Mouse (Mus musculus) stomach, embryonic 16.5 days (tissue): Measurements from ENCODE around the gene Cks1b. TPM values are rescaled to one million over a fixed set of nuclear protein-coding genes. Genes with fewer than 3 reads are reported as not detected.
A peak's percentile ranks its signal among the peaks of the same experiment; 100 is the strongest.

ENCODE experiments used
- ATAC-seq: fragments of 200-750 bp; cut with Nextera tagmentation; 2 replicates; pipeline ENCODE4 v1.8.0; 2017; ENCODE audit warnings: moderate number of reproducible peaks, moderate TSS enrichment; ENCODE audit not compliant: insufficient read depth, low FRiP score
- H3K27ac ChIP-seq: fragments of 300-500 bp; sonication (generic); 2 replicates; pipeline ENCODE4 v1.5.1; 2014; ENCODE audit warnings: low read length
- H3K27me3 ChIP-seq: fragments of 300-500 bp; sonication (generic); 2 replicates; pipeline ENCODE4 v1.6.1; 2014; ENCODE audit warnings: low read length, control low read depth, mixed read lengths; ENCODE audit not compliant: control insufficient read depth, insufficient read depth
- H3K36me3 ChIP-seq: fragments of 300-500 bp; sonication (generic); 2 replicates; pipeline ENCODE4 v1.6.1; 2014; ENCODE audit warnings: low read length; ENCODE audit not compliant: control insufficient read depth, insufficient read depth
- H3K4me1 ChIP-seq: fragments of 300-500 bp; sonication (generic); 2 replicates; pipeline ENCODE4 v1.6.1; 2014; ENCODE audit warnings: low read length, control low read depth, mixed read lengths; ENCODE audit not compliant: control insufficient read depth, insufficient read depth
- H3K4me2 ChIP-seq: fragments of 300-500 bp; sonication (generic); 2 replicates; pipeline ENCODE4 v1.6.1; 2014; ENCODE audit warnings: low read depth, low read length, mixed read lengths
- H3K4me3 ChIP-seq: fragments of 300-500 bp; sonication (generic); replicated peaks from 2 replicates; pipeline ENCODE4 v1.5.1; 2014; ENCODE audit warnings: mild to moderate bottlenecking, low read length
- H3K9ac ChIP-seq: fragments of 300-500 bp; sonication (generic); 2 replicates; pipeline ENCODE4 v1.6.1; 2014; ENCODE audit warnings: low read length
- H3K9me3 ChIP-seq: fragments of 300-500 bp; sonication (generic); replicated peaks from 2 replicates; pipeline ENCODE4 v1.6.1; 2016; ENCODE audit warnings: low read length, control low read depth; ENCODE audit not compliant: control insufficient read depth
- WGBS: fragments of 180-500 bp; shearing (Covaris S2); extraction: QIAGEN DNeasy Blood & Tissue Kit; methylation state at CpG from one replicate; pipeline ENCODE4 v1.1.7; 2014; 5-methylcytosine and 5-hydroxymethylcytosine counted together
- polyA plus RNA-seq: library from polyadenylated mRNA; unstranded; fragments of >200 nt; fragmentation: Nextera tagmentation; extraction: Ambion mirVana; gene quantifications from 2 replicates; pipeline ENCODE4 v1.2.1, GENCODE M21; 2015

Gene Cks1b
- polyA plus RNA-seq, 1 experiment from 2014 or later, result 323 TPM

DNA sequence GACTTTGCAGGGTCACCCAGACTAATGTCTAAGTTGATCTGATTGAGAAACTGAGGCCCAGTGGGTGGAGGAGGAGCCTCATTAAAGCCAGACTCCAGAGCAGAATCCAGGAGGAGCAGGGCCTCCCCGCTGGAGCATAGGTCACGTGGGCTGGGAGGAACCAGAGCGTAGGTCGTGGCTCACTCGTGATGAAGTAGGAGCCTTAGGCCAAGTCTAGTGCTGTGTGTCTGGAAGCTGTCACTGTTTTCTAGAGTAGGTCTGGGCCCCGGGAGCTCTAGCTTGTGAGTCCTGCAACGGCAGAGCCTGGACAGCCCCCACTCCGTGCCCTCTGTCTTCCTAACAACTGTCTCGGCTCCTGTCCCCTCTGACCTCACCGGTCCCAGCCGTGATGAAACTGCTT is 50.8 kb downstream of the Cks1b start:
- no peak for ATAC-seq
- WGBS, result 53% methylated on average over 11 of the region's 11 CpGs
- Histone ChIP-seq H3K27me3 (no peaks in the 10 kb centered on the region), H3K4me3 (no peak overlapping the region), H3K4me1 (0 out of 2 replicates have a peak, but pooled peaks cover 4% of the 10 kb centered on the region), H3K4me2 (no peak overlapping the region), H3K9me3 (no peaks in the 10 kb centered on the region), H3K27ac (no peak overlapping the region), H3K9ac (no peak overlapping the region), H3K36me3 (no peaks in the 10 kb centered on the region)

DNA sequence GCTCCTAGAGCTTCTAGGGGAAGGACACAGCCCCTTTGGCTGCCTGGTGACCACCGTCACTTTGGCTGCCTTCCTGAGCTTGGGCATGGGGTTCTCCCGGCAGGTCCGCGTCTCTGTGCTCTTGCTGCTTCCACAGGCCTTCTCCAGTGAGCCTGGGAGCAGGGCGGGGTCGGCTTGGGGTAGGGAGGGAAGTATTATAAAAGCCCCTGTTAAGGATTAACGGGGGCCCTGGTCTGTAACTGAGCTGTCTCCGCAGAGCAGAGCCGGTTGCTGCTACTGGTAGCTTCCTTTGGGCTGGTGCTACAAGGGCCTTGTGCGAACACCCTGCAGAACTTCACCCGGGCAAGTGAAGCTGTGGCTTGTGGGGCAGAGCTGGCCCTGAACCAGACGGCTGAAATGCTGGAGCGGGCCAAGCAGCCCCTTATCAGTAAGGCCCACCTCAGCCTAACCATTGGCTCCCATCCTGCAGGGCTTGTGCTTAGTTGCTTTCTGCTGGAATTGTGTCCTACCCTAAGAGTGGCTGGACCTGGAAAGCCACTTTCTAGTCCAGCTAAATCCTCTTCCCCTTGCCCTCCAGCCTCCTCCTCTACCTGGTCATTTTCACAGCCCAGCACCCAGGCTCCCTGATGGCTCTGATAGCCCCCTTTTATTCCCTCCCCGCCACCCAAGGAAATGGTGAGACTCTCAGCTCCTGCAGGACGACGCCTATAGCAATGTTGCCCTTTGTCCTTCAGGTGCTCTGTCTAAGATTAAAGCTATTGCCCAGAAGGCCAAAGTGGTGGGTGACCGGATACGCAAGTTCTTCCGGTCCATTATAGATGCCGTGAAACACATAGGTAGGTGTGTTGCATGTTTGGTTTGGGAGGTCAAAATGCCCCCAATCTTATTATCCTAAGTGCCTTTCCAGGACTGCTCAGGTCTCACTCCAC is 52.4 kb downstream of the Cks1b start:
- no peaks in the 10 kb centered on the region for H3K9me3 ChIP-seq
- no peak overlapping the region for H3K4me2 ChIP-seq
- H3K4me3 ChIP-seq, result no peak overlapping the region
- no peak overlapping the region for H3K27ac ChIP-seq
- ATAC-seq, result 0 out of 2 replicates have a peak, but pooled peaks have one; percentile 19
- H3K9ac ChIP-seq, result peak overlapping the region; percentile 55
- H3K4me1 ChIP-seq, result 0 out of 2 replicates have a peak, but pooled peaks cover 4% of the 10 kb centered on the region
- no peaks in the 10 kb centered on the region for H3K36me3 ChIP-seq
- 55% methylated on average over 20 of the region's 20 CpGs for WGBS
- H3K27me3 ChIP-seq, result no peaks in the 10 kb centered on the region

Other genes starting within 250 kb of the Cks1b start
- gene Scamp3, start 240.9 kb downstream of the Cks1b start, polyA plus RNA-seq, result 104 and 113 TPM in 2 replicates
- gene Fam189b, start 235.2 kb downstream of the Cks1b start, polyA plus RNA-seq, result 22.0 and 23.9 TPM in 2 replicates
- gene Gba, start 215.5 kb downstream of the Cks1b start, polyA plus RNA-seq, result 55.4 and 63.9 TPM in 2 replicates
- 38.8 and 45.2 TPM in 2 replicates for gene Thbs3, start 203.2 kb downstream of the Cks1b start, polyA plus RNA-seq
- gene Mtx1, start 191.3 kb downstream of the Cks1b start, polyA plus RNA-seq, result 172 and 177 TPM in 2 replicates
- 112 and 164 TPM in 2 replicates for gene Muc1, start 189.3 kb downstream of the Cks1b start, polyA plus RNA-seq
- gene Krtcap2, start 172.4 kb downstream of the Cks1b start, polyA plus RNA-seq, result 318 and 325 TPM in 2 replicates
- gene Trim46, start 172.1 kb downstream of the Cks1b start, polyA plus RNA-seq, result 4.4 and 4.8 TPM in 2 replicates
- 119 and 131 TPM in 2 replicates for gene Dpm3, start 159.0 kb downstream of the Cks1b start, polyA plus RNA-seq
- gene Slc50a1, start 147.8 kb downstream of the Cks1b start, polyA plus RNA-seq, result 81.7 and 83.1 TPM in 2 replicates
- 41.5 and 44.7 TPM in 2 replicates for gene Efna1, start 137.2 kb downstream of the Cks1b start, polyA plus RNA-seq
- gene Efna3, start 95.4 kb downstream of the Cks1b start, polyA plus RNA-seq, result 13.0 and 16.0 TPM in 2 replicates
- gene Efna4, start 80.4 kb downstream of the Cks1b start, polyA plus RNA-seq, result 15.0 and 15.5 TPM in 2 replicates
- 61.1 and 69.5 TPM in 2 replicates for gene Adam15, start 68.4 kb downstream of the Cks1b start, polyA plus RNA-seq
- gene Dcst2, start 56.4 kb downstream of the Cks1b start, polyA plus RNA-seq, result 0.45 and 0.49 TPM in 2 replicates
- gene Dcst1, start 53.1 kb downstream of the Cks1b start, polyA plus RNA-seq, result 0.70 and 0.89 TPM in 2 replicates
- gene Zbtb7b, start 23.6 kb downstream of the Cks1b start, polyA plus RNA-seq, result 8.0 and 9.2 TPM in 2 replicates
- not detected in 2 replicates for gene Lenep, start 15.6 kb downstream of the Cks1b start, polyA plus RNA-seq
- gene Flad1, start 6.5 kb downstream of the Cks1b start, polyA plus RNA-seq, result 27.5 and 28.6 TPM in 2 replicates
- 96.5 and 103 TPM in 2 replicates for gene Shc1, start 60 bp upstream of the Cks1b start, polyA plus RNA-seq
- gene Pygo2, start 11.8 kb upstream of the Cks1b start, polyA plus RNA-seq, result 21.1 and 23.4 TPM in 2 replicates
- 41.8 and 51.2 TPM in 2 replicates for gene Pbxip1, start 18.3 kb upstream of the Cks1b start, polyA plus RNA-seq
- 56.0 and 64.9 TPM in 2 replicates for gene Pmvk, start 36.2 kb upstream of the Cks1b start, polyA plus RNA-seq
- gene Kcnn3, start 101.8 kb upstream of the Cks1b start, polyA plus RNA-seq, result 4.9 and 5.9 TPM in 2 replicates